Mouse (Mus musculus) small intestine, adult 2 months (tissue): ENCODE data around the gene Aspdh.

Source experiments
- CTCF ChIP-seq: fragments of 200-500 bp; IDR thresholded peaks from 2 replicates; pipeline ENCODE4 v1.5.1; 2012; ENCODE audit warnings: low read depth, mild to moderate bottlenecking, control low read depth, inconsistent platforms, low read length, moderate library complexity, mixed read lengths; ENCODE audit not compliant: insufficient replicate concordance, insufficient read length; ENCODE audit errors: extremely low read depth
- POLR2A ChIP-seq: fragments of 200-500 bp; IDR thresholded peaks from 2 replicates; pipeline ENCODE4 v1.6.1; 2012; ENCODE audit warnings: low read depth, mild to moderate bottlenecking, control low read depth, inconsistent platforms, low read length, moderate library complexity

- TF ChIP-seq CTCF: no peak
- no peak for TF ChIP-seq POLR2A
These were observed 27.3 kb upstream of the Aspdh start for GRCm38 (mm10) chr7:44437933-44438332.
